Mouse (Mus musculus): ENCODE measurements around the gene Armc6.

DNA sequence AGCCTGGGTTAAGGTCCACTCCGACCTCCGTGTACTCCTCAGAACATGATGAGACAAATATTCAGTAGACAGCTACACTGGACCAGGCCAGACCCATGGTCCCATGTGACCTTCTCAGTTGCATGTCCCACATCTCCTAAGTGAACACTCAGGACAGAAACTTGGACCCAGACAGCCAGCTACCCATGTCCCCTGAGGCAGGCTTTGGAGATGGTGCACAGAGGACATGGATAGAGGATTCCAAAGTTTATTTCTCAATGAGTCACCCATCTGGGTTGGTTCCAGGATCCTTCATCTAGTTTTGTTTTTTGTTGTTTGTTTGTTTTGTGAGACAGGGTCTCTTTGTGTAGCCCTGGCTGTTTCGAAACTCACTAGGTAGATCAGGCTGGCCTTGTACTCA lies 13.4 kb downstream of the Armc6 start:
- TF ChIP-seq EP300 (IDR thresholded peaks at IDR 0.05; ENCODE audit: insufficient read depth, low read depth, low read length) (no peak), CTCF (IDR thresholded peaks at IDR 0.05) (no peak)
